ENCODE assay signal across 9 mouse cellular contexts in genomic region chr11:121017703-121018102, GRCm38 (mm10). TPM values are rescaled to one million over a fixed set of nuclear protein-coding genes. Genes with fewer than 3 reads are reported as not detected.
DNase-seq lines count a peak whose midpoint lies in the region; ATAC-seq and TF ChIP-seq lines count a peak whose summit lies in the region.
"Had no signal": no experiment of that assay in that cellular context is flagged by ENCODE, and none has a peak within 500 bp of the region (broad histone marks: within the 10 kb centered on the region; RNA-seq: fewer than 3 reads in every experiment).

No protein-coding gene starts in this region.

- no peaks in the 10 kb centered on the region for H3K36me3 ChIP-seq in ES-Bruce4 (ENCODE audit: control insufficient read depth, insufficient read depth, low read length, poor library complexity, severe bottlenecking)
- H3K36me3 ChIP-seq: heart, embryonic 13.5 days had no signal

- peak; percentile 73 for ATAC-seq in erythroid progenitor cell, adult 5-6 weeks (replicated peaks; ENCODE audit: low FRiP score, poor library complexity, severe bottlenecking)

- intact Hi-C loops in heart, postnatal 14 days (cut with DNase I) = loop anchor here (2.0 kb wide), 2 partner anchors 23 to 185 kb away; no protein-coding TSS in a partner anchor

- DNase-seq in heart, postnatal 14 days = peak; percentile 68 to 78
- peak; percentile 83 to 88 for DNase-seq in kidney, postnatal 36 days
- DNase-seq in lung, adult 18-20 months = peak; percentile 54 to 64
- peak; percentile 14 to 15 for DNase-seq in thymus, adult 18-20 months

- H3K4me3 ChIP-seq in ES-Bruce4 (ENCODE audit: low read depth, low read length) = no peak overlapping the region
- no peak overlapping the region for H3K4me3 ChIP-seq in bone marrow, adult 2 months (replicated peaks; ENCODE audit: control insufficient read depth, low read depth, low read length)
- H3K4me3 ChIP-seq in olfactory bulb, adult 2 months (ENCODE audit: insufficient read depth, low read depth, low read length) = no peak overlapping the region
- H3K4me3 ChIP-seq: heart, embryonic 13.5 days had no signal

- TF ChIP-seq CTCF in ES-Bruce4 (IDR thresholded peaks at IDR 0.05; ENCODE audit: low read depth, low read length) = peak; percentile 93
- peak; percentile 84 for TF ChIP-seq CTCF in bone marrow, adult 2 months (IDR thresholded peaks at IDR 0.05; ENCODE audit: control insufficient read depth, insufficient read depth, low read length)
- peak; percentile 57; the same call in 1 of the 2 replicates for TF ChIP-seq CTCF in olfactory bulb, adult 2 months (IDR thresholded peaks at IDR 0.05; ENCODE audit: insufficient read depth, low read depth, low read length)

- TF ChIP-seq POLR2A in ES-Bruce4 (IDR thresholded peaks at IDR 0.05; ENCODE audit: insufficient read depth, low read length) = no peak
- TF ChIP-seq POLR2A in bone marrow, adult 2 months (IDR thresholded peaks at IDR 0.05; ENCODE audit: borderline replicate concordance, control insufficient read depth, low read depth, low read length) = no peak
- TF ChIP-seq POLR2A in olfactory bulb, adult 2 months (IDR thresholded peaks at IDR 0.05; ENCODE audit: insufficient read depth, low read depth, low read length) = no peak

- no peak overlapping the region for H3K27ac ChIP-seq in ES-Bruce4 (ENCODE audit: insufficient read depth, low read length)
- H3K27ac ChIP-seq in bone marrow, adult 2 months (ENCODE audit: control insufficient read depth, insufficient read depth, low read depth, low read length, poor library complexity) = no peak overlapping the region
- H3K27ac ChIP-seq in olfactory bulb, adult 2 months (ENCODE audit: insufficient read depth, low read depth, low read length) = no peak overlapping the region
- H3K27ac ChIP-seq: heart, embryonic 13.5 days had no signal

- no peaks in the 10 kb centered on the region for H3K9me3 ChIP-seq in ES-Bruce4 (replicated peaks; ENCODE audit: control insufficient read depth, insufficient read depth, low read length, poor library complexity, severe bottlenecking)
- H3K9me3 ChIP-seq: heart, embryonic 13.5 days had no signal

- 47% methylated on average over 3 of the region's 3 CpGs for WGBS in bone marrow, adult 2 months
- whole genome bisulfite sequencing in olfactory bulb, adult 2 months = 46% methylated on average over 3 of the region's 3 CpGs

- H3K9ac ChIP-seq in ES-Bruce4 (ENCODE audit: low read depth, poor library complexity, severe bottlenecking) = no peak overlapping the region
- H3K9ac ChIP-seq: heart, embryonic 13.5 days had no signal

- no peaks in the 10 kb centered on the region for H3K27me3 ChIP-seq in ES-Bruce4 (ENCODE audit: control insufficient read depth, insufficient read depth, low read length, poor library complexity, severe bottlenecking)

- no peaks in the 10 kb centered on the region for H3K4me1 ChIP-seq in ES-Bruce4 (ENCODE audit: control insufficient read depth, insufficient read depth, low read length)
- no peaks in the 10 kb centered on the region for H3K4me1 ChIP-seq in bone marrow, adult 2 months (ENCODE audit: control insufficient read depth, insufficient read depth, low read length)
- H3K4me1 ChIP-seq in olfactory bulb, adult 2 months (ENCODE audit: control insufficient read depth, insufficient read depth, low read length) = no peaks in the 10 kb centered on the region

- TF ChIP-seq EP300 in ES-Bruce4 (IDR thresholded peaks at IDR 0.05; ENCODE audit: insufficient read depth, low read depth, low read length) = no peak

RNA-seq across cellular contexts. Expression of gene Cd7, which starts 21.5 kb away (rescaled TPM):
- not detected in 2 replicates for polyA plus RNA-seq in ES-Bruce4 (2011; ENCODE audit: insufficient read depth, insufficient read length, low read depth, missing spikeins)
- 1.7 and 3.6 TPM in 2 replicates for polyA plus RNA-seq in bone marrow, adult 2 months (2011; ENCODE audit: insufficient read depth, insufficient read length, low replicate concordance, missing spikeins)
- total RNA-seq in erythroid progenitor cell, adult 5-6 weeks (2015; ENCODE audit: low replicate concordance) = 4.0 and 13.0 TPM in 2 replicates
- 1.2 TPM in 1 of 2 replicates, not detected in the other for total RNA-seq in erythroid progenitor cell, adult 5-6 weeks (2017; ENCODE audit: low replicate concordance)
- under 1 TPM in 1 of 2 experiments, not detected in 1; 0.29 TPM for total RNA-seq in heart, postnatal 14 days (2021)
- polyA plus RNA-seq in olfactory bulb, adult 2 months (2012; ENCODE audit: insufficient read depth, insufficient read length, low replicate concordance, missing spikeins) = not detected in 2 replicates

RNA-seq across cellular contexts. Expression of gene Csnk1d, which starts 26.6 kb away (rescaled TPM):
- polyA plus RNA-seq in ES-Bruce4 (2011; ENCODE audit: insufficient read depth, insufficient read length, low read depth, missing spikeins) = 99.3 and 109 TPM in 2 replicates
- polyA plus RNA-seq in bone marrow, adult 2 months (2011; ENCODE audit: insufficient read depth, insufficient read length, low replicate concordance, missing spikeins) = 35.6 and 58.3 TPM in 2 replicates
- 7.6 and 27.7 TPM in 2 replicates for total RNA-seq in erythroid progenitor cell, adult 5-6 weeks (2015; ENCODE audit: low replicate concordance)
- 17.3 and 26.2 TPM in 2 replicates for total RNA-seq in erythroid progenitor cell, adult 5-6 weeks (2017; ENCODE audit: low replicate concordance)
- total RNA-seq in heart, postnatal 14 days (2021) = 10 to 100 TPM; 70.8 to 73.8 TPM
- polyA plus RNA-seq in olfactory bulb, adult 2 months (2012; ENCODE audit: insufficient read depth, insufficient read length, low replicate concordance, missing spikeins) = not detected in 2 replicates

RNA-seq across cellular contexts. Expression of gene Sectm1b, which starts 45.7 kb away (rescaled TPM):
- not detected in 2 replicates for polyA plus RNA-seq in ES-Bruce4 (2011; ENCODE audit: insufficient read depth, insufficient read length, low read depth, missing spikeins)
- not detected in 2 replicates for polyA plus RNA-seq in bone marrow, adult 2 months (2011; ENCODE audit: insufficient read depth, insufficient read length, low replicate concordance, missing spikeins)
- total RNA-seq in erythroid progenitor cell, adult 5-6 weeks (2015; ENCODE audit: low replicate concordance) = not detected in 2 replicates
- total RNA-seq in erythroid progenitor cell, adult 5-6 weeks (2017; ENCODE audit: low replicate concordance) = not detected in 2 replicates
- total RNA-seq in heart, postnatal 14 days (2021) = not detected
- polyA plus RNA-seq in olfactory bulb, adult 2 months (2012; ENCODE audit: insufficient read depth, insufficient read length, low replicate concordance, missing spikeins) = not detected in 2 replicates
- polyA plus RNA-seq: heart, embryonic 13.5 days had no signal

Comparison
In these comparisons a context has a peak if more than half of its experiments do, and no peak if none do; other contexts are left out.
1. DNase-seq: peak in every context shown above with its lines; median percentile 86 in kidney, postnatal 36 days; 73 in heart, postnatal 14 days; 59 in lung, adult 18-20 months; 14 in thymus, adult 18-20 months.